Mouse (Mus musculus) neural tube, embryonic 11.5 days (tissue): Measurements from ENCODE around the gene Dnase2a. TPM values are rescaled to one million over a fixed set of nuclear protein-coding genes. Genes with fewer than 3 reads are reported as not detected.

ENCODE experiments used
- ATAC-seq: fragments of 200-750 bp; cut with Nextera tagmentation; 2 replicates; pipeline ENCODE4 v1.8.0; 2017; ENCODE audit warnings: moderate number of reproducible peaks, mild to moderate bottlenecking, moderate TSS enrichment, moderate library complexity; ENCODE audit not compliant: insufficient read depth, low FRiP score, low TSS enrichment
- DNase-seq: peaks from one replicate; pipeline ENCODE4 v3.0.0-alpha.2; 2015; ENCODE audit warnings: low spot score
- H3K27ac ChIP-seq: fragments of 300-500 bp; sonication (generic); 2 replicates; pipeline ENCODE4 v1.5.1; 2014; ENCODE audit warnings: low read depth, mild to moderate bottlenecking, low read length
- H3K27me3 ChIP-seq: fragments of 300-500 bp; sonication (generic); 2 replicates; pipeline ENCODE4 v1.6.1; 2014; ENCODE audit warnings: mild to moderate bottlenecking, low read length, mixed read lengths; ENCODE audit not compliant: control insufficient read depth, insufficient read depth
- H3K36me3 ChIP-seq: fragments of 300-500 bp; sonication (generic); 2 replicates; pipeline ENCODE4 v1.6.1; 2014; ENCODE audit warnings: mild to moderate bottlenecking, low read length, moderate library complexity, mixed read lengths; ENCODE audit not compliant: control insufficient read depth, insufficient read depth
- H3K4me1 ChIP-seq: fragments of 300-500 bp; sonication (generic); 2 replicates; pipeline ENCODE4 v1.6.1; 2014; ENCODE audit warnings: low read length, mixed read lengths; ENCODE audit not compliant: control insufficient read depth, insufficient read depth
- H3K4me2 ChIP-seq: fragments of 300-500 bp; sonication (generic); 2 replicates; pipeline ENCODE4 v1.6.1; 2014; ENCODE audit warnings: low read depth, mild to moderate bottlenecking, moderate library complexity
- H3K4me3 ChIP-seq: fragments of 300-500 bp; sonication (generic); 2 replicates; pipeline ENCODE4 v1.5.1; 2014; ENCODE audit warnings: low read depth, low read length
- H3K9ac ChIP-seq: fragments of 300-500 bp; sonication (generic); 2 replicates; pipeline ENCODE4 v1.6.1; 2014; ENCODE audit warnings: mild to moderate bottlenecking, low read length
- H3K9me3 ChIP-seq: fragments of 300-500 bp; sonication (generic); 2 replicates; pipeline ENCODE4 v1.6.1; 2016; ENCODE audit warnings: low read length; ENCODE audit not compliant: control insufficient read depth
- WGBS: fragments of 180-500 bp; shearing (Covaris S2); extraction: QIAGEN DNeasy Blood & Tissue Kit; methylation state at CpG from one replicate; pipeline ENCODE4 v1.1.7; 2014; 5-methylcytosine and 5-hydroxymethylcytosine counted together
- microRNA-seq: library from miRNA; unstranded; fragments of <30 nt; microRNA quantifications from one replicate; pipeline ENCODE4, GENCODE M21; 2016
- polyA plus RNA-seq: library from polyadenylated mRNA; unstranded; fragments of >200 nt; fragmentation: Nextera tagmentation; extraction: Ambion mirVana; gene quantifications from 2 replicates; pipeline ENCODE4 v1.2.1, GENCODE M21; 2014

Gene Dnase2a
- polyA plus RNA-seq, 1 experiment from 2014 or later, result 4.9 TPM

DNA sequence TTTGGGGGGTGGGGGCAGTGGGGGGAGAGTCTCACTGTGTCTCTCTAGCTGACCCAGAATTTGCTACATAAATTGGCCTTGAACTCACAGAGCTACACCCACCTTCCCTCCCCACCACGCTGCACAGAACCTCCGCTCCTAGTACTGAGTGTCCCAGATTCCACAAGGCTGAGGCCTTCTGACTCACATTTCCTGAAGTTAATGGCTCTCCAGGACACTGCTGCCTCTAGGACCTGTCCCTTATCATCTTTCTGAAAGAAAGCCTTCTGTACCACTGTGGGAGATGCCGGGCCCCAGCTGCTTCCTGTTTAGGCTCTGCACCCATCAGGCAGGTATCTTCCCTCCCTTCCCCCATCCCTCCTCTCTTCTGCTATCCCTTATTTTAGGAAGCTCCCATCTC is 58.2 kb downstream of the Dnase2a start:
- H3K4me1 ChIP-seq, result peaks cover 16% of the 10 kb centered on the region
- H3K4me3 ChIP-seq, result no peak overlapping the region
- WGBS, result 57% methylated on average over 3 of the region's 3 CpGs
- ATAC-seq (no peak), DNase-seq (no peak)
- H3K9me3 ChIP-seq, result no peaks in the 10 kb centered on the region
- H3K36me3 ChIP-seq, result no peaks in the 10 kb centered on the region
- H3K4me2 ChIP-seq, result no peak overlapping the region
- no peak overlapping the region for H3K9ac ChIP-seq
- no peak overlapping the region for H3K27ac ChIP-seq
- H3K27me3 ChIP-seq, result no peaks in the 10 kb centered on the region

- WGBS, result 92% methylated on average over 13 of the region's 13 CpGs
- Histone ChIP-seq H3K27ac (no peak overlapping the region), H3K9ac (no peak overlapping the region), H3K9me3 (no peaks in the 10 kb centered on the region), H3K4me3 (no peak overlapping the region), H3K4me2 (no peak overlapping the region), H3K4me1 (peaks cover 16% of the 10 kb centered on the region), H3K36me3 (no peaks in the 10 kb centered on the region; the same call in 1 of the 2 replicates), H3K27me3 (no peaks in the 10 kb centered on the region)
- no peak for ATAC-seq
- DNase-seq, result no peak
Measured at GRCm38 (mm10) chr8:84967532-84968304, 59.4 kb downstream of the Dnase2a start.

GRCm38 (mm10) chr8:84968650-84969049 is 60.3 kb downstream of the Dnase2a start:
- Histone ChIP-seq H3K4me3 (peak overlapping the region; percentile 77), H3K4me2 (peak overlapping the region; percentile 83), H3K36me3 (no peaks in the 10 kb centered on the region; the same call in 1 of the 2 replicates), H3K27ac (no peak overlapping the region), H3K27me3 (no peaks in the 10 kb centered on the region), H3K9me3 (no peaks in the 10 kb centered on the region), H3K9ac (peak overlapping the region; percentile 97), H3K4me1 (peaks cover 16% of the 10 kb centered on the region)
- ATAC-seq (no peak), DNase-seq (no peak)
- 14% methylated on average over 2 of the region's 2 CpGs for WGBS

- Histone ChIP-seq H3K4me3 (peak within 1 kb of the TSS; percentile 77), H3K9me3 (no peaks in the 10 kb centered on the region), H3K36me3 (no peaks in the 10 kb centered on the region; the same call in 1 of the 2 replicates), H3K4me1 (peaks cover 16% of the 10 kb centered on the region), H3K9ac (peak within 1 kb of the TSS; percentile 97), H3K27ac (peak within 1 kb of the TSS; percentile 74), H3K27me3 (no peaks in the 10 kb centered on the region), H3K4me2 (peak within 1 kb of the TSS; percentile 83)
- ATAC-seq (peak; percentile 59), DNase-seq (peak; percentile 86)
- WGBS, result under 1% methylated on average over 56 of the region's 56 CpGs
Measured at GRCm38 (mm10) chr8:84969241-84970134, 61.1 kb downstream of the Dnase2a start, which contains the start of the genes Gm49661, Prdx2 and Rnaseh2a. TSS of gene Gm49661 (minus strand) at chr8:84969433. TSS of gene Prdx2 (plus strand) at chr8:84969587. TSS of gene Rnaseh2a (minus strand) at chr8:84969767.

- Histone ChIP-seq H3K27me3 (no peaks in the 10 kb centered on the region), H3K9me3 (no peaks in the 10 kb centered on the region), H3K9ac (peak overlapping the region; percentile 97), H3K4me2 (peak overlapping the region; percentile 83), H3K4me1 (peaks cover 11% of the 10 kb centered on the region), H3K27ac (peak overlapping the region; percentile 74), H3K4me3 (peak overlapping the region; percentile 77), H3K36me3 (no peaks in the 10 kb centered on the region; the same call in 1 of the 2 replicates)
- ATAC-seq (no peak), DNase-seq (no peak)
- 13% methylated on average over 21 of the region's 21 CpGs for WGBS
Measured at GRCm38 (mm10) chr8:84970135-84970790, 61.9 kb downstream of the Dnase2a start.

DNA sequence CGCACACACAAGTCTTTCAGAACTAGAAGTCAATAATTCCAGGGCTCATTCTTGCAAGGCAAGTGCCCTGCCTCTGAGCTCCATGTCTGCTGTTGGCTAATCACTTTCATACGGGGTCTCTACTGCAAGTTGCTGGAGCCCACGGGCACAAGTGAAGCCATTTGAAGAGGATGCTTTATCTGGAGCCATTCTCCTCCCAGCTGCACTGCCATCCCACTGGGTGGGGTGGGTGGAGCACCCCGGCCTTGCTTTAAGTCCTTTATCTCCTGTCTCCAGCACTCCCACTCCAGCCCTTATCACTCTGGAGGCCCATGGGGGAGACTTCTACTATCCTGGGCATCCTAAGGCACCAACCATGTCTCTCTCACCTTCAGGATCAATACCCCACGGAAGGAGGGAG is 62.6 kb downstream of the Dnase2a start:
- no peak overlapping the region for H3K27ac ChIP-seq
- H3K9me3 ChIP-seq, result no peaks in the 10 kb centered on the region

More for the DNA sequence above, 62.6 kb downstream of the Dnase2a start:
- ATAC-seq (no peak), DNase-seq (no peak)
- 76% methylated on average over 5 of the region's 5 CpGs for WGBS
- H3K4me1 ChIP-seq, result peaks cover 9% of the 10 kb centered on the region
- no peaks in the 10 kb centered on the region for H3K27me3 ChIP-seq
- H3K9ac ChIP-seq, result peak overlapping the region; percentile 97
- H3K36me3 ChIP-seq, result no peaks in the 10 kb centered on the region; the same call in 1 of the 2 replicates
- peak overlapping the region; percentile 77 for H3K4me3 ChIP-seq
- H3K4me2 ChIP-seq, result peak overlapping the region; percentile 83

Small RNAs within 50 kb of the gene (microRNA-seq; reads per million reads assigned to microRNA genes)
- gene Gm24197, result not detected
- 3.9 reads per million, percentile 9 among the genes with 10 or more reads in this experiment for gene Mir7069

Other genes with a start within 250 kb of the Dnase2a start
- 71.6 and 79.4 TPM in 2 replicates for gene Ier2, start 245.7 kb upstream of the Dnase2a start, polyA plus RNA-seq
- gene Trmt1, start 222.3 kb upstream of the Dnase2a start, polyA plus RNA-seq, result 60.4 and 60.6 TPM in 2 replicates
- 26.2 and 27.0 TPM in 2 replicates for gene Nacc1, start 220.7 kb upstream of the Dnase2a start, polyA plus RNA-seq
- gene Lyl1, start 207.1 kb upstream of the Dnase2a start, polyA plus RNA-seq, result 4.6 and 5.3 TPM in 2 replicates
- 0.84 and 1.8 TPM in 2 replicates for gene G430095P16Rik, start 185.6 kb upstream of the Dnase2a start, polyA plus RNA-seq
- gene Nfix, start 108.2 kb upstream of the Dnase2a start, polyA plus RNA-seq, result 3.1 and 3.7 TPM in 2 replicates
- gene Dand5, start 85.7 kb upstream of the Dnase2a start, polyA plus RNA-seq, result 4.7 and 7.3 TPM in 2 replicates
- gene Gadd45gip1, start 77.0 kb upstream of the Dnase2a start, polyA plus RNA-seq, result 38.6 and 38.7 TPM in 2 replicates
- gene Rad23a, start 67.9 kb upstream of the Dnase2a start, polyA plus RNA-seq, result 101 TPM in 2 replicates
- 870 and 925 TPM in 2 replicates for gene Calr, start 61.6 kb upstream of the Dnase2a start, polyA plus RNA-seq
- gene Farsa, start 51.6 kb upstream of the Dnase2a start, polyA plus RNA-seq, result 95.7 and 104 TPM in 2 replicates
- 50.5 and 56.9 TPM in 2 replicates for gene Syce2, start 36.4 kb upstream of the Dnase2a start, polyA plus RNA-seq
- gene Gcdh, start 14.6 kb upstream of the Dnase2a start, polyA plus RNA-seq, result 31.5 and 33.7 TPM in 2 replicates
- gene Klf1, start 6.6 kb upstream of the Dnase2a start, polyA plus RNA-seq, result 11.8 and 12.9 TPM in 2 replicates
- 13.8 and 14.6 TPM in 2 replicates for gene Mast1, start 28.8 kb downstream of the Dnase2a start, polyA plus RNA-seq
- 0.25 TPM in 1 of 2 replicates, not detected in the other for gene Rtbdn, start 38.4 kb downstream of the Dnase2a start, polyA plus RNA-seq
- gene Gm49661, start 60.9 kb downstream of the Dnase2a start, polyA plus RNA-seq, result not detected in 2 replicates
- gene Prdx2, start 61.0 kb downstream of the Dnase2a start, polyA plus RNA-seq, result 1,335 and 1,358 TPM in 2 replicates
- 92.9 and 116 TPM in 2 replicates for gene Rnaseh2a, start 61.2 kb downstream of the Dnase2a start, polyA plus RNA-seq
- gene Junb, start 70.2 kb downstream of the Dnase2a start, polyA plus RNA-seq, result 6.2 and 6.9 TPM in 2 replicates
- 10.5 and 12.9 TPM in 2 replicates for gene Hook2, start 82.0 kb downstream of the Dnase2a start, polyA plus RNA-seq
- not detected in 2 replicates for gene Best2, start 106.0 kb downstream of the Dnase2a start, polyA plus RNA-seq
- gene Asna1, start 116.7 kb downstream of the Dnase2a start, polyA plus RNA-seq, result 129 and 130 TPM in 2 replicates
- 158 and 170 TPM in 2 replicates for gene Trir, start 118.3 kb downstream of the Dnase2a start, polyA plus RNA-seq
- 16.3 and 19.7 TPM in 2 replicates for gene Tnpo2, start 128.4 kb downstream of the Dnase2a start, polyA plus RNA-seq
- gene Fbxw9, start 151.5 kb downstream of the Dnase2a start, polyA plus RNA-seq, result 25.0 and 25.8 TPM in 2 replicates
- gene Gm5741, start 159.4 kb downstream of the Dnase2a start, polyA plus RNA-seq, result not detected in 2 replicates
- gene Dhps, start 163.2 kb downstream of the Dnase2a start, polyA plus RNA-seq, result 70.3 and 73.8 TPM in 2 replicates
- gene Wdr83os, start 172.2 kb downstream of the Dnase2a start, polyA plus RNA-seq, result 117 and 119 TPM in 2 replicates
- 52.6 and 60.6 TPM in 2 replicates for gene Wdr83, start 172.7 kb downstream of the Dnase2a start, polyA plus RNA-seq
- gene Man2b1, start 174.7 kb downstream of the Dnase2a start, polyA plus RNA-seq, result 14.4 and 17.4 TPM in 2 replicates
- gene Zfp791, start 214.5 kb downstream of the Dnase2a start, polyA plus RNA-seq, result 1.2 and 1.7 TPM in 2 replicates
- not detected in 2 replicates for gene Cks1brt, start 243.4 kb downstream of the Dnase2a start, polyA plus RNA-seq